Mouse (Mus musculus): ENCODE data around the gene Pard3b. TPM values are rescaled to one million over a fixed set of nuclear protein-coding genes. Genes with fewer than 3 reads are reported as not detected.

Gene Pard3b
- polyA plus RNA-seq, 1 experiment from 2014 or later = 6.7 TPM

- Histone ChIP-seq H3K27ac (no peak overlapping the region), H3K4me2 (no peak overlapping the region), H3K36me3 (replicated peaks) (no peaks in the 10 kb centered on the region), H3K4me3 (no peak overlapping the region), H3K4me1 (no peaks in the 10 kb centered on the region), H3K9ac (no peak overlapping the region), H3K27me3 (replicated peaks) (no peaks in the 10 kb centered on the region), H3K9me3 (no peaks in the 10 kb centered on the region)
- 13% methylated on average over 8 of the region's 8 CpGs for WGBS
- ATAC-seq (replicated peaks) = no peak
Observed at GRCm38 (mm10) chr1:61685221-61685814, 46.7 kb downstream of the Pard3b start.

GRCm38 (mm10) chr1:61685921-61686320 is 47.3 kb downstream of the Pard3b start:
- no peak for ATAC-seq (replicated peaks)
- 57% methylated on average over 1 of the region's 1 CpGs for WGBS
- H3K9me3 ChIP-seq = no peaks in the 10 kb centered on the region

GRCm38 (mm10) chr1:61688301-61688700 is 49.7 kb downstream of the Pard3b start:
- Histone ChIP-seq H3K4me2 (no peak overlapping the region), H3K36me3 (replicated peaks) (no peaks in the 10 kb centered on the region), H3K9me3 (no peaks in the 10 kb centered on the region), H3K27ac (no peak overlapping the region), H3K9ac (no peak overlapping the region), H3K27me3 (replicated peaks) (no peaks in the 10 kb centered on the region), H3K4me1 (no peaks in the 10 kb centered on the region), H3K4me3 (no peak overlapping the region)
- WGBS = 57% methylated on average over 3 of the region's 3 CpGs
- no peak for ATAC-seq (replicated peaks)

More at GRCm38 (mm10) chr1:61685921-61686320, 47.3 kb downstream of the Pard3b start:
- Histone ChIP-seq H3K4me3 (no peak overlapping the region), H3K9ac (no peak overlapping the region), H3K4me2 (no peak overlapping the region), H3K27me3 (replicated peaks) (no peaks in the 10 kb centered on the region), H3K36me3 (replicated peaks) (no peaks in the 10 kb centered on the region), H3K27ac (no peak overlapping the region), H3K4me1 (no peaks in the 10 kb centered on the region)

GRCm38 (mm10) chr1:61698462-61699218 is 60.0 kb downstream of the Pard3b start:
- no peak overlapping the region for H3K4me2 ChIP-seq
- H3K4me3 ChIP-seq = no peak overlapping the region
- H3K4me1 ChIP-seq = no peaks in the 10 kb centered on the region
- H3K9ac ChIP-seq = no peak overlapping the region
- H3K27me3 ChIP-seq (replicated peaks) = no peaks in the 10 kb centered on the region
- no peak overlapping the region for H3K27ac ChIP-seq
- no peak for ATAC-seq (replicated peaks)
- H3K36me3 ChIP-seq (replicated peaks) = no peaks in the 10 kb centered on the region
- WGBS = 75% methylated on average over 10 of the region's 10 CpGs
- H3K9me3 ChIP-seq = no peaks in the 10 kb centered on the region

GRCm38 (mm10) chr1:61709812-61710211 is 71.2 kb downstream of the Pard3b start:
- Histone ChIP-seq H3K27me3 (replicated peaks) (no peaks in the 10 kb centered on the region), H3K9me3 (no peaks in the 10 kb centered on the region), H3K4me3 (no peak overlapping the region), H3K4me2 (no peak overlapping the region), H3K27ac (no peak overlapping the region), H3K4me1 (no peaks in the 10 kb centered on the region), H3K9ac (no peak overlapping the region), H3K36me3 (replicated peaks) (no peaks in the 10 kb centered on the region)
- ATAC-seq (replicated peaks) = no peak
- WGBS = 93% methylated on average over 1 of the region's 1 CpGs

GRCm38 (mm10) chr1:61711523-61711922 is 72.9 kb downstream of the Pard3b start:
- H3K4me2 ChIP-seq = no peak overlapping the region
- no peaks in the 10 kb centered on the region for H3K36me3 ChIP-seq (replicated peaks)
- H3K9ac ChIP-seq = no peak overlapping the region
- ATAC-seq (replicated peaks) = no peak
- H3K4me3 ChIP-seq = no peak overlapping the region
- H3K9me3 ChIP-seq = no peaks in the 10 kb centered on the region
- no peaks in the 10 kb centered on the region for H3K27me3 ChIP-seq (replicated peaks)
- no peaks in the 10 kb centered on the region for H3K4me1 ChIP-seq
- H3K27ac ChIP-seq = no peak overlapping the region

- no peak overlapping the region for H3K9ac ChIP-seq
- no peaks in the 10 kb centered on the region for H3K9me3 ChIP-seq
- no peak overlapping the region for H3K4me2 ChIP-seq
- H3K4me1 ChIP-seq = no peaks in the 10 kb centered on the region
- no peak overlapping the region for H3K4me3 ChIP-seq
- 77% methylated on average over 4 of the region's 4 CpGs for WGBS
- no peaks in the 10 kb centered on the region for H3K27me3 ChIP-seq (replicated peaks)
- no peak for ATAC-seq (replicated peaks)
- no peak overlapping the region for H3K27ac ChIP-seq
- no peaks in the 10 kb centered on the region for H3K36me3 ChIP-seq (replicated peaks)
Observed at GRCm38 (mm10) chr1:61729654-61730053, 91.0 kb downstream of the Pard3b start.

- H3K27me3 ChIP-seq (replicated peaks) = no peaks in the 10 kb centered on the region
- no peaks in the 10 kb centered on the region for H3K4me1 ChIP-seq
- no peak for ATAC-seq (replicated peaks)
- no peaks in the 10 kb centered on the region for H3K36me3 ChIP-seq (replicated peaks)
- no peak overlapping the region for H3K27ac ChIP-seq
- no peak overlapping the region for H3K4me2 ChIP-seq
- no peaks in the 10 kb centered on the region for H3K9me3 ChIP-seq
- 88% methylated on average over 1 of the region's 1 CpGs for WGBS
- no peak overlapping the region for H3K4me3 ChIP-seq
- no peak overlapping the region for H3K9ac ChIP-seq
Observed at GRCm38 (mm10) chr1:61736550-61736949, 97.9 kb downstream of the Pard3b start.

- Histone ChIP-seq H3K27me3 (replicated peaks) (no peaks in the 10 kb centered on the region), H3K4me2 (no peak overlapping the region), H3K9ac (no peak overlapping the region), H3K4me1 (no peaks in the 10 kb centered on the region), H3K4me3 (no peak overlapping the region), H3K36me3 (replicated peaks) (no peaks in the 10 kb centered on the region), H3K9me3 (no peaks in the 10 kb centered on the region), H3K27ac (no peak overlapping the region)
- no peak for ATAC-seq (replicated peaks)
Observed at GRCm38 (mm10) chr1:61742831-61743230, 104.2 kb downstream of the Pard3b start.

- H3K27me3 ChIP-seq (replicated peaks) = no peaks in the 10 kb centered on the region
- H3K27ac ChIP-seq = no peak overlapping the region
- H3K9ac ChIP-seq = no peak overlapping the region
- no peak for ATAC-seq (replicated peaks)
- H3K4me2 ChIP-seq = no peak overlapping the region
- H3K36me3 ChIP-seq (replicated peaks) = no peaks in the 10 kb centered on the region
- H3K4me1 ChIP-seq = no peaks in the 10 kb centered on the region
- no peak overlapping the region for H3K4me3 ChIP-seq
- no peaks in the 10 kb centered on the region for H3K9me3 ChIP-seq
Observed at GRCm38 (mm10) chr1:61747481-61747880, 108.9 kb downstream of the Pard3b start.

GRCm38 (mm10) chr1:61751008-61751407 is 112.4 kb downstream of the Pard3b start:
- Histone ChIP-seq H3K4me1 (no peaks in the 10 kb centered on the region), H3K9me3 (no peaks in the 10 kb centered on the region), H3K9ac (no peak overlapping the region), H3K4me2 (no peak overlapping the region), H3K36me3 (replicated peaks) (no peaks in the 10 kb centered on the region), H3K4me3 (no peak overlapping the region), H3K27ac (no peak overlapping the region), H3K27me3 (replicated peaks) (no peaks in the 10 kb centered on the region)
- 95% methylated on average over 1 of the region's 1 CpGs for WGBS
- no peak for ATAC-seq (replicated peaks)

GRCm38 (mm10) chr1:61756771-61757170 is 118.1 kb downstream of the Pard3b start:
- H3K9ac ChIP-seq = no peak overlapping the region
- H3K27me3 ChIP-seq (replicated peaks) = no peaks in the 10 kb centered on the region
- 80% methylated on average over 1 of the region's 1 CpGs for WGBS
- H3K4me1 ChIP-seq = no peaks in the 10 kb centered on the region
- H3K36me3 ChIP-seq (replicated peaks) = no peaks in the 10 kb centered on the region
- no peaks in the 10 kb centered on the region for H3K9me3 ChIP-seq
- H3K4me2 ChIP-seq = no peak overlapping the region
- no peak overlapping the region for H3K4me3 ChIP-seq
- ATAC-seq (replicated peaks) = no peak
- no peak overlapping the region for H3K27ac ChIP-seq

- Histone ChIP-seq H3K36me3 (replicated peaks) (no peaks in the 10 kb centered on the region), H3K9ac (no peak overlapping the region), H3K4me3 (no peak overlapping the region), H3K4me1 (no peaks in the 10 kb centered on the region), H3K4me2 (no peak overlapping the region), H3K27ac (no peak overlapping the region), H3K27me3 (replicated peaks) (no peaks in the 10 kb centered on the region), H3K9me3 (no peaks in the 10 kb centered on the region)
- no peak for ATAC-seq (replicated peaks)
Observed at GRCm38 (mm10) chr1:61771213-61771612, 132.6 kb downstream of the Pard3b start.

Measured in midbrain, embryonic 15.5 days (tissue).